Mouse (Mus musculus) kidney, postnatal 10 days (tissue): ENCODE measurements at regions not wholly inside any gene's neighbourhood (a gene's known extent, or its start where the extent isn't known, plus 50 kb on each side); places are given as distances from the start of the nearest gene placed in this dataset.

Source experiments
- DNase-seq: peaks from one replicate; pipeline ENCODE4 v3.0.0; 2021; ENCODE audit warnings: mixed read lengths

GRCm38 (mm10) chr2:45316945-45317565, 199.9 kb upstream of the Zeb2 start:
- no peak for DNase-seq

GRCm38 (mm10) chr2:45287530-45288009, 170.4 kb upstream of the Zeb2 start:
- DNase-seq, result peak; percentile 9

GRCm38 (mm10) chr2:45283811-45284210, 166.6 kb upstream of the Zeb2 start:
- DNase-seq, result no peak

GRCm38 (mm10) chr2:45279490-45279889, 162.3 kb upstream of the Zeb2 start:
- DNase-seq, result no peak

GRCm38 (mm10) chr2:45277602-45278001, 160.4 kb upstream of the Zeb2 start:
- no peak for DNase-seq

GRCm38 (mm10) chr2:45276703-45277102, 159.5 kb upstream of the Zeb2 start:
- DNase-seq, result no peak

- DNase-seq, result no peak
These were observed 152.8 kb upstream of the Zeb2 start for GRCm38 (mm10) chr2:45270035-45270434.

- DNase-seq, result no peak
These were observed 148.6 kb upstream of the Zeb2 start for GRCm38 (mm10) chr2:45265819-45266218.

- no peak for DNase-seq
These were observed 144.8 kb upstream of the Zeb2 start for GRCm38 (mm10) chr2:45261949-45262348.

GRCm38 (mm10) chr2:45258897-45259296, 141.7 kb upstream of the Zeb2 start:
- DNase-seq, result no peak

- DNase-seq, result no peak
These were observed 139.2 kb upstream of the Zeb2 start for GRCm38 (mm10) chr2:45256373-45256772.

GRCm38 (mm10) chr2:45253936-45254335, 136.7 kb upstream of the Zeb2 start:
- DNase-seq, result peak; percentile 18

GRCm38 (mm10) chr2:45252321-45252720, 135.1 kb upstream of the Zeb2 start:
- peak; percentile 64 for DNase-seq

GRCm38 (mm10) chr2:45249658-45250057, 132.5 kb upstream of the Zeb2 start:
- DNase-seq, result no peak

- no peak for DNase-seq
These were observed 129.1 kb upstream of the Zeb2 start for GRCm38 (mm10) chr2:45246061-45246945.

GRCm38 (mm10) chr2:45245506-45245905, 128.3 kb upstream of the Zeb2 start:
- DNase-seq, result no peak

GRCm38 (mm10) chr2:45244491-45244890, 127.3 kb upstream of the Zeb2 start:
- no peak for DNase-seq

- DNase-seq, result no peak
These were observed 122.5 kb upstream of the Zeb2 start for GRCm38 (mm10) chr2:45239501-45240292.

GRCm38 (mm10) chr2:45239001-45239400, 121.8 kb upstream of the Zeb2 start:
- DNase-seq, result no peak

GRCm38 (mm10) chr2:45236168-45236700, 119.0 kb upstream of the Zeb2 start:
- DNase-seq, result no peak

GRCm38 (mm10) chr2:45234148-45234547, 117.0 kb upstream of the Zeb2 start:
- DNase-seq, result no peak

- no peak for DNase-seq
These were observed 113.4 kb upstream of the Zeb2 start for GRCm38 (mm10) chr2:45230351-45231209.
